Mouse (Mus musculus): ENCODE results near the gene Stard13. TPM values are rescaled to one million over a fixed set of nuclear protein-coding genes. Genes with fewer than 3 reads are reported as not detected.

Stard13 gene
- polyA plus RNA-seq, 1 experiment from 2014 or later: 20.6 TPM

GRCm38 (mm10) chr5:151142671-151143601 lies 90.7 kb downstream of the Stard13 start:
- Histone ChIP-seq H3K4me2 (ENCODE audit: low read depth, low read length) (0 out of 2 replicates have a peak overlapping the region, but pooled peaks have one; percentile 1), H3K9ac (ENCODE audit: low read length) (peak overlapping the region; percentile 38), H3K36me3 (ENCODE audit: control insufficient read depth, insufficient read depth, low read length) (no peaks in the 10 kb centered on the region)

DNA sequence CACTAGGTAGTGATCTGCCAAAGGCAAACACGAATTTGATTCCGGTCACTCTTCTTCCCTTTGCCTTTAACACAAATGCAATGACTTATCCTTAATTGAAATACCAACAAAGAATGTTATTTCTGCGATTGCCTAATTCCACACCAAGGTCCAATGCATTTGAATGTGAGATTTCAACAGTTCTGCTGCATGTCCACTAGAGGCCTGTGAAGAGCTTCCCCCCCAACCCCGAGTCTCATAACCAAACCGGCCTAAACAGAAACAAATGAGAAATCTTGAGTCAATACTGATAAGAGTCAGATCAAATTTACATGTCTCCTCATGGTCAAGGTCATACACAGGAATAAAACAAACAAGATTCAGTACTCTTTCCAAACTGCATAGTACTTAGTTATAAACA lies 91.4 kb downstream of the Stard13 start:
- H3K4me2 ChIP-seq (ENCODE audit: low read depth, low read length): no peak overlapping the region
- no peaks in the 10 kb centered on the region for H3K9me3 ChIP-seq (ENCODE audit: control insufficient read depth, low read length)
- H3K4me1 ChIP-seq (replicated peaks; ENCODE audit: control insufficient read depth, insufficient read depth, low read length): peaks cover 33% of the 10 kb centered on the region
- peak overlapping the region; percentile 33; the same call in 1 of the 2 replicates for H3K9ac ChIP-seq (ENCODE audit: low read length)
- H3K4me3 ChIP-seq (ENCODE audit: low read length): no peak overlapping the region
- peak overlapping the region; percentile 92 for H3K27ac ChIP-seq (ENCODE audit: low read length)
- peak; percentile 69 for ATAC-seq (ENCODE audit: low read depth)
- 26% methylated on average over 5 of the region's 5 CpGs for WGBS
- H3K36me3 ChIP-seq (ENCODE audit: control insufficient read depth, insufficient read depth, low read length): no peaks in the 10 kb centered on the region
- H3K27me3 ChIP-seq (ENCODE audit: control insufficient read depth, insufficient read depth, low read depth, low read length): no peaks in the 10 kb centered on the region

More at GRCm38 (mm10) chr5:151142671-151143601, 90.7 kb downstream of the Stard13 start:
- peaks cover 32% of the 10 kb centered on the region for H3K4me1 ChIP-seq (replicated peaks; ENCODE audit: control insufficient read depth, insufficient read depth, low read length)
- H3K9me3 ChIP-seq (ENCODE audit: control insufficient read depth, low read length): no peaks in the 10 kb centered on the region
- no peaks in the 10 kb centered on the region for H3K27me3 ChIP-seq (ENCODE audit: control insufficient read depth, insufficient read depth, low read depth, low read length)
- peak; percentile 90 for ATAC-seq (ENCODE audit: low read depth)
- H3K4me3 ChIP-seq (ENCODE audit: low read length): no peak overlapping the region
- peak overlapping the region; percentile 92 for H3K27ac ChIP-seq (ENCODE audit: low read length)
- WGBS: 11% methylated on average over 11 of the region's 11 CpGs

- H3K4me2 ChIP-seq (ENCODE audit: low read depth, low read length): no peak overlapping the region
- no peaks in the 10 kb centered on the region for H3K27me3 ChIP-seq (ENCODE audit: control insufficient read depth, insufficient read depth, low read depth, low read length)
- H3K9me3 ChIP-seq (ENCODE audit: control insufficient read depth, low read length): no peaks in the 10 kb centered on the region
- H3K9ac ChIP-seq (ENCODE audit: low read length): no peak overlapping the region
- no peak overlapping the region for H3K4me3 ChIP-seq (ENCODE audit: low read length)
- H3K4me1 ChIP-seq (replicated peaks; ENCODE audit: control insufficient read depth, insufficient read depth, low read length): peaks cover 33% of the 10 kb centered on the region
- no peaks in the 10 kb centered on the region for H3K36me3 ChIP-seq (ENCODE audit: control insufficient read depth, insufficient read depth, low read length)
- H3K27ac ChIP-seq (ENCODE audit: low read length): no peak overlapping the region
- 58% methylated on average over 5 of the region's 5 CpGs for WGBS
- ATAC-seq (ENCODE audit: low read depth): no peak
Observed at GRCm38 (mm10) chr5:151137901-151138300, 95.7 kb downstream of the Stard13 start.

- Histone ChIP-seq H3K4me1 (replicated peaks; ENCODE audit: control insufficient read depth, insufficient read depth, low read length) (peaks cover 28% of the 10 kb centered on the region), H3K9me3 (ENCODE audit: control insufficient read depth, low read length) (no peaks in the 10 kb centered on the region), H3K4me2 (ENCODE audit: low read depth, low read length) (no peak overlapping the region), H3K9ac (ENCODE audit: low read length) (no peak overlapping the region), H3K4me3 (ENCODE audit: low read length) (no peak overlapping the region), H3K27ac (ENCODE audit: low read length) (no peak overlapping the region), H3K27me3 (ENCODE audit: control insufficient read depth, insufficient read depth, low read depth, low read length) (no peaks in the 10 kb centered on the region), H3K36me3 (ENCODE audit: control insufficient read depth, insufficient read depth, low read length) (no peaks in the 10 kb centered on the region)
- WGBS: 85% methylated on average over 4 of the region's 4 CpGs
- ATAC-seq (ENCODE audit: low read depth): no peak
Observed at GRCm38 (mm10) chr5:151137311-151137710, 96.3 kb downstream of the Stard13 start.

DNA sequence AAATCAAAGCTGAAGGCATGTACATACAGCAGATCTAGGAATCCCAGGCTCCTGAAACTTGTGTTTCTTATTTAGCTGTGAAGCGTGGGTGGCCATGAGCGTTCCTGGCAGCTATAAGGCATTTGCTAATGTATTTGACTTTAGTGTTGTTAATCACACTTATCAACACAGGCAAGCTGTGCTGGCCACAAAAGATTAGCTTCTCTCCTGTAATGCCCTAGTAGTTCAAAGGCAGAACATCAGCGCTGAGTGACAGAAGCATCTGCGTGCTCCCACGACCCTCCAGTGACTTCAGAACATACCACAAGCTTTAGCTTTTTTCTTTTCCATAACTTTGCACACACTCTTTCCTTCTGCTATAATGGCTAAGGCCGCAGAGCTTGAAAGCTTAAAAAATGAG lies 97.7 kb downstream of the Stard13 start:
- Histone ChIP-seq H3K9ac (ENCODE audit: low read length) (no peak overlapping the region), H3K27me3 (ENCODE audit: control insufficient read depth, insufficient read depth, low read depth, low read length) (no peaks in the 10 kb centered on the region), H3K4me2 (ENCODE audit: low read depth, low read length) (no peak overlapping the region), H3K36me3 (ENCODE audit: control insufficient read depth, insufficient read depth, low read length) (no peaks in the 10 kb centered on the region), H3K27ac (ENCODE audit: low read length) (peak overlapping the region; percentile 51), H3K4me3 (ENCODE audit: low read length) (no peak overlapping the region), H3K4me1 (replicated peaks; ENCODE audit: control insufficient read depth, insufficient read depth, low read length) (peaks cover 20% of the 10 kb centered on the region), H3K9me3 (ENCODE audit: control insufficient read depth, low read length) (no peaks in the 10 kb centered on the region)
- 42% methylated on average over 6 of the region's 6 CpGs for WGBS
- peak; percentile 66 for ATAC-seq (ENCODE audit: low read depth)

- WGBS: 39% methylated on average over 8 of the region's 8 CpGs
- Histone ChIP-seq H3K4me3 (ENCODE audit: low read length) (no peak overlapping the region), H3K4me1 (replicated peaks; ENCODE audit: control insufficient read depth, insufficient read depth, low read length) (peaks cover 20% of the 10 kb centered on the region), H3K4me2 (ENCODE audit: low read depth, low read length) (no peak overlapping the region), H3K9me3 (ENCODE audit: control insufficient read depth, low read length) (no peaks in the 10 kb centered on the region), H3K36me3 (ENCODE audit: control insufficient read depth, insufficient read depth, low read length) (no peaks in the 10 kb centered on the region), H3K9ac (ENCODE audit: low read length) (no peak overlapping the region), H3K27ac (ENCODE audit: low read length) (peak overlapping the region; percentile 51), H3K27me3 (ENCODE audit: control insufficient read depth, insufficient read depth, low read depth, low read length) (no peaks in the 10 kb centered on the region)
- peak; percentile 69 for ATAC-seq (ENCODE audit: low read depth)
Observed at GRCm38 (mm10) chr5:151135078-151135826, 98.4 kb downstream of the Stard13 start.

GRCm38 (mm10) chr5:151134202-151134601 lies 99.4 kb downstream of the Stard13 start:
- no peak overlapping the region for H3K9ac ChIP-seq (ENCODE audit: low read length)
- ATAC-seq (ENCODE audit: low read depth): no peak
- no peak overlapping the region for H3K4me2 ChIP-seq (ENCODE audit: low read depth, low read length)
- no peak overlapping the region for H3K4me3 ChIP-seq (ENCODE audit: low read length)
- H3K36me3 ChIP-seq (ENCODE audit: control insufficient read depth, insufficient read depth, low read length): no peaks in the 10 kb centered on the region
- H3K9me3 ChIP-seq (ENCODE audit: control insufficient read depth, low read length): no peaks in the 10 kb centered on the region
- 89% methylated on average over 4 of the region's 4 CpGs for WGBS
- no peaks in the 10 kb centered on the region for H3K27me3 ChIP-seq (ENCODE audit: control insufficient read depth, insufficient read depth, low read depth, low read length)
- no peak overlapping the region for H3K27ac ChIP-seq (ENCODE audit: low read length)
- peaks cover 24% of the 10 kb centered on the region for H3K4me1 ChIP-seq (replicated peaks; ENCODE audit: control insufficient read depth, insufficient read depth, low read length)

DNA sequence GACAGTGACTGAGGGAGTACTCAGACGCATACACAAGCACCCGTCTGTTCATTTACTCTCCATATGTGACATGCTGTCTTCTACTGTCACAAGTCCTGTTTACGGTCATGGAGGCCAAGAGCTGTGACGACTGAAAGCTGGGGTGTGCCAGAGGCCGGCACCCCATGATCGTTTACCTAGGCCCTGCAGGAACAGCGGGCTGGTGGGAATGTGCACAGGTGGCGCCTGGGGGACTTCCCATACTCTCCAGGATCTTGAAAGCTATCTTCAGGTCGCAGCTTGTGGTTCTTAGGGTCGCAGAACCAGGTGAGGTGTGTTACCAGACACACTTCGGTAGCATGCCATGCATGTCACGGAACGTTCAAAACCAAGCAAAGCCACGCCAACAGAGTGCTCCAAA lies 99.9 kb downstream of the Stard13 start:
- ATAC-seq (ENCODE audit: low read depth): no peak
- Histone ChIP-seq H3K36me3 (ENCODE audit: control insufficient read depth, insufficient read depth, low read length) (no peaks in the 10 kb centered on the region), H3K27ac (ENCODE audit: low read length) (no peak overlapping the region), H3K9ac (ENCODE audit: low read length) (no peak overlapping the region), H3K4me3 (ENCODE audit: low read length) (no peak overlapping the region), H3K4me2 (ENCODE audit: low read depth, low read length) (no peak overlapping the region), H3K27me3 (ENCODE audit: control insufficient read depth, insufficient read depth, low read depth, low read length) (no peaks in the 10 kb centered on the region), H3K4me1 (replicated peaks; ENCODE audit: control insufficient read depth, insufficient read depth, low read length) (peaks cover 24% of the 10 kb centered on the region), H3K9me3 (ENCODE audit: control insufficient read depth, low read length) (no peaks in the 10 kb centered on the region)
- WGBS: 89% methylated on average over 14 of the region's 14 CpGs

DNA sequence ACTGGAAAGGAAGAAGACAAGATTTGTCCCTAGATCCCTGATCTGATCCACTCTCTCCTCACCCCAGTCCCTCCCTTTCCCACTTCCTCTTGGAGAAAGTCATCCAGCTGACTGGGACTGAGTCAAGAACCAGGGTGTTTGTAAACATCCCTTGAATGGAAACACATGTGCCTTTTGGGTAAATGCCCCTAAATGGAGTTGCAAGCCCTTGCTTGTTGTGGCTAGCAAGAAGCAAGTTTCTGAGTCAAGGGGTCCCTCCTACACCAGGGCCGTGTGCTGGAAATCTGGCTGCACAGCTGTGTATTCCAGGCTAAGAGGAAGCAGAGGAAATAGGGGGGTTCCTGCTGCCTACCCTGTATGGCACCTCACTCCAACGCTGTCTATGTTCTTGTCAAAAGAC lies 103.9 kb downstream of the Stard13 start:
- H3K27me3 ChIP-seq (ENCODE audit: control insufficient read depth, insufficient read depth, low read depth, low read length): no peaks in the 10 kb centered on the region
- H3K4me2 ChIP-seq (ENCODE audit: low read depth, low read length): no peak overlapping the region
- H3K4me3 ChIP-seq (ENCODE audit: low read length): no peak overlapping the region
- H3K9ac ChIP-seq (ENCODE audit: low read length): no peak overlapping the region
- 40% methylated on average over 2 of the region's 2 CpGs for WGBS
- peaks cover 15% of the 10 kb centered on the region for H3K4me1 ChIP-seq (replicated peaks; ENCODE audit: control insufficient read depth, insufficient read depth, low read length)
- peak overlapping the region; percentile 43 for H3K27ac ChIP-seq (ENCODE audit: low read length)
- H3K36me3 ChIP-seq (ENCODE audit: control insufficient read depth, insufficient read depth, low read length): no peaks in the 10 kb centered on the region
- no peaks in the 10 kb centered on the region for H3K9me3 ChIP-seq (ENCODE audit: control insufficient read depth, low read length)
- peak; percentile 78 for ATAC-seq (ENCODE audit: low read depth)
